Mouse (Mus musculus) left cerebral cortex, postnatal 10 days (tissue): Measurements from ENCODE around the gene Fsip1. TPM values are rescaled to one million over a fixed set of nuclear protein-coding genes. Genes with fewer than 3 reads are reported as not detected.
A peak's percentile ranks its signal among the peaks of the same experiment; 100 is the strongest.

Experiments used
- DNase-seq, 2 experiments: peaks; one replicate each; pipeline ENCODE4 v3.0.0; 2021 to 2022; ENCODE audit warnings: low spot score in 2 of 2, mixed read lengths in 1 of 2; ENCODE audit errors: extremely low spot score in 1 of 2
- intact Hi-C: fragments of 180-260 bp; cut with DNase I; formaldehyde crosslinking; loops from one replicate; pipeline ENCODE4 v1.15.1; 2025
- total RNA-seq, 2 experiments: library from RNA; stranded (reverse); gene quantifications; 2 replicates each; pipeline ENCODE4 v1.2.3; 2021

Fsip1 gene
- total RNA-seq, 2 experiments from 2014 or later, result 1.4 to 2.0 TPM

DNA sequence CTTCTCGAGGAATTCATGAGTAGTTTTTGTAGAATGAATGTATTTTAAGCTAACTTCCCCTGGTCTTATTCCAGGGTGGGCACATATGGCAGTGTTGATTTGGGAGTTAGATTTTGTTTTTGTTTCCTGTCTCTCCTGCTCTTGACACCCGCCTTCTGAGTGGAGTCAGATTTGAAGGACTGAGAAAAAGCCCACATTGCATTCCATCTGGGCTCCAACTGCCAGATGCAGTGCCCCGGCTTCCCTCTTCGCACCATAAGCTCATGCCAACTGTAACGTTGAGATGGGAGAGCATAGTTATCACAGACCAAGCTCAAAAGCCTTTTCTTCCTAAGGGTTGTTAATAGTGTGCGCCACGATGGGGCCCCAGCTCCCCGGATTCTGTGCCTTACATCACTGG is 5.9 kb upstream of the Fsip1 start:
- peak; percentile 34 to 74 for DNase-seq
- intact Hi-C loops, result loop anchor here (10.0 kb wide), 5 partner anchors 112 to 622 kb away; partner anchors contain the start of gene Gpr176

DNA sequence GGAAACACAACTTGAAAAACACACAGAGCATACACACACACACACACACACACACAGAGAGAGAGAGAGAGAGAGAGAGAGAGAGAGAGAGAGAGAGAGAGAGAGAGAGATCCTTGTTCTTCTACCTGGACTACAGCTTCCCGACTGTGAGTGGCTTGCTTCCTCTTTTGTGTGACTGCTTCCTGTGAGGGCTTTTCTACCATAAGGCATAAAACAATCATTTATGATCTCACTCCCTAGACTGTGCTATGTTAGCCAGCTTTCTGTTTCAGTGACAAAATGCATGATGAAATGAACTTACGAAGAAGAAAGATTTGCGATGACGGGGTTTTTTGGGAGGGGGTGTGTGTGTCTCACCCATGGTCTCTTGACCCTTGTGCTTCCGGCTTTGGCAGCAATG is 3.0 kb upstream of the Fsip1 start:
- intact Hi-C loops, result loop anchor here (10.0 kb wide), 5 partner anchors 115 to 625 kb away; partner anchors contain the start of gene Gpr176
- no peak for DNase-seq

DNA sequence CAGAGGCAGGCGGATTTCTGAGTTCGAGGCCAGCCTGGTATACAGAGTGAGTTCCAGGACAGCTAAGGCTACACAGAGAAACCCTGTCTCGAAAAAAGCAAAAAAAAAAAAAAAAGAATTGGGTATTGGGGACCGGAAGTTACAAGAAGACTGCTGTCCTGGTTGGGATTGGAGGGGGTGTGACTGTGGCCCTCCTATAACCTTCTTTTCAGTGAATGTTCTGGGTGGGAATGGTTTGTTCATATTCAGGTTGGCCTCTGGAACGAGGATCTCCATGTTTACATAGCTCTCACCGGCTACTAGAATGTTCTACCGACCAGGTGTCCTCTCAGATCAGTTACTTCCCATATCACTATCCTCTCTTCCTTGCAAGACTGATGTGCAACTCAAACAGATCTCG is 328 bp upstream of the Fsip1 start:
- no peak for DNase-seq

DNA sequence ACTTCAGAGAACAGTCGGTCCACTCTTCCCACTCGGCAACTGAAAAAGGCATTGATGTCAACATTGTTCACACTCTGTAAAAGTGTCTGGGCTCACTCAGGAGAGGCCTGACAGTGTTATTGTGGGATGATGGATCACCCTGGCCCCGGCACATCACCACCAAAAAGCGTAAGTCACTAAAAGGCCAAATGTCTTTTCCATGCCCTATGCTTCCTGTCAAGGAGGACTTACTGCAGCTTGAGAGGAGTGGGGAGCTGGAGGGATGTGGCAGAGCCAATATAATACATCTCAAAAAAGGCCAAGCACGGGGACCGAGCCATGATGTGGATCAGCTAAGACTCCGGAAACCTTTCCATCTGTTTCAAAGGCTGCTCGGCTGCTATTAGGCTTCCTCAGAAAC is 2.2 kb downstream of the Fsip1 start:
- no peak for DNase-seq
- intact Hi-C loops, result no loop called here

More for the DNA sequence above, 328 bp upstream of the Fsip1 start:
- intact Hi-C loops, result no loop called here

DNA sequence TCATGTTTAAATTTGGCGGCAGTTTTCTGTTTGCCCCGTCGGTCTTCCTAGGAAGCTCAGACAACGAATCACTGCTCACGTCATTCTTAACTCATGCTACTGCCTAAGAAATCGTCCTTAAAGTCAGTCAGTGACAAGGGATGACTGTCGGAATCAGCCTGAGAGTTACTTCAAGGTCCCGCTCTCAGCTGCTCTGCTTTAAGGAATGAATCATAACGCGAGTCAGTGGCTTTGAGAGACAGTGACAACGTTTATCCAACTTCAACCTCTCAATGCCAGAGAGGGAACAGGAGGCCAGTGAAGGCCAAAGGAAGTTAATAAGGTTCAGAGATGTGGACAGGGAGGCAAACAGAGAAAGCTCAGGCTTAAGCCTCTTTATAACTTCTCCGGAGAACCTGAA is 7.8 kb downstream of the Fsip1 start:
- intact Hi-C loops, result no loop called here
- no peak for DNase-seq

DNA sequence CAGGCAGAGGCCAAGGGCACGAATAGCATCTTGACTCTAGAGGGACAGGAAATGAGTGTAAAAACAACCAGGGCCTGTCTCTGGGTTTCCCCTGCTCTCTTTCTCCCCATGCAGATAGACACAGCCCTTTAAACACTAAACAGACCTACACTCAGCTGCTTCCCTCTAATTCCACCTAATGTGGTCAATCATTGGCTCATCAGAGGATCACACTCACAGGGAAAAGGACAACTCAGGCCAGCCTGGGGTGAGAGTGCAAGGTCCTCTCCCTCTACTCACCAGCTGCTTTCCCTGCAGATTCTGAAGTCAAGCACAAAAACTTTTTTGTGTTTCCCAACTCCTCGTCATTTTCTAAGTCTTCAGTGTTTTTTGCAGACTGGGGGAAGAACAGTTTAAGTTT is 8.8 kb downstream of the Fsip1 start:
- intact Hi-C loops, result no loop called here
- DNase-seq, result no peak

DNA sequence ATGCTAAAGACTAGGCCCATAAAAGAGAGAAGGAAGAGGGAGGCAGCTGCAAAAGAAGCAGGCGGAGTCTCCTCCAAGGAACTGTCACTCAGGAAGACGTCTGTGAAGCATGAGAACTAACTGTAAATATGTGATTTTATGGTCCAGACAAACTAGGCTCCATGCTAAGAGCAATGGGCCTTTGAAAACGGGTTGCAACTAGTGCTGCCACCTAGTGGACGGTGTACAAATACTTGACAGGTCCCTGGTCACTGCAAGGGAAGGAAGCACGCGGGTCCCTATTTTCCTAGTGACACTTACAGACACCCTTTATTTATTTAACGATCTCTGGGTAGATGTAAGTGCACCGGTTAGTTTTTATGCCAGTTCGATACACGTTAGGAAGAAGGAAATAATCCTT is 10.9 kb downstream of the Fsip1 start:
- intact Hi-C loops, result loop anchor here (2.0 kb wide), 1 partner anchor 791 kb away; no protein-coding TSS in a partner anchor
- peak; percentile 46 to 75 for DNase-seq

DNA sequence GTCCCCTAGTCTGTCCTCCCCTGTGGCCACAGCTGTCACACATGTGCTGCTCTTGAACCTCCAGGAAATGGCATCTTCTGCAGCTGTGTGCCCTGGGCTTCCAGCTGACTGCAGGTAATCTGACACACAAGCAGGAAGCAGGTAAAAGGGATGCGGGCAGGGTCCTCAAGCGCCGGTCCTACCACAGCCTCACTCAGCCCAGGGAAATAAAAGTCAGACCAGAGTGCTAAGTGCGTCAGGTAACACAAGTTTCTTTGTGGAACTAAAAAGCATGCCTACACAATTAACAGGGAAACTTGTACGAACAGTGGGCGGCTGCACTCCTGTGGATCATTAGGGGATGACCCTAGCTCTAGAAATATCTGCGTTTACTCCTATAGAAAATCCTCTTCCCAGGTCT is 20.6 kb downstream of the Fsip1 start:
- DNase-seq, result no peak
- intact Hi-C loops, result loop anchor here (5.0 kb wide), 1 partner anchor 124 kb away; the partner anchor contains the start of gene Thbs1

DNA sequence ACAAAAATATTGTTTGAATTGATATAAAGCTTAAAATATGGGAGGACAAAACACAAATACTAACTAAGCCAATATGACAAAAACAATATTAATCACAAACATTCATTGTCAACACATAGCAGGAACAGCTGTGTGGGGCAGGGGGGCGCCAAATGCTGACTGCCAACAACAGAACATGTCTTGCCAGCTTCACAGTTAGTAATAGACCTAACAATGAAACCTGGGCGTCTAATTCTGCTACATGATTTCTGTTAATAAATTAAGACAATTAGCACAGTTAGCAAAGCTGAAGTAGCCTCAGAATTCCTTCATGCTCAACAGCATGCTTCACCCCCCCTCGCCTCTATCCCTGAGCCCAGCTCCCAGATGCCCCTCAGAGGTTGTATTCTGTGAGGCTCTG is 21.2 kb downstream of the Fsip1 start:
- intact Hi-C loops, result loop anchor here (5.0 kb wide), 1 partner anchor 123 kb away; the partner anchor contains the start of gene Thbs1
- no peak for DNase-seq

DNA sequence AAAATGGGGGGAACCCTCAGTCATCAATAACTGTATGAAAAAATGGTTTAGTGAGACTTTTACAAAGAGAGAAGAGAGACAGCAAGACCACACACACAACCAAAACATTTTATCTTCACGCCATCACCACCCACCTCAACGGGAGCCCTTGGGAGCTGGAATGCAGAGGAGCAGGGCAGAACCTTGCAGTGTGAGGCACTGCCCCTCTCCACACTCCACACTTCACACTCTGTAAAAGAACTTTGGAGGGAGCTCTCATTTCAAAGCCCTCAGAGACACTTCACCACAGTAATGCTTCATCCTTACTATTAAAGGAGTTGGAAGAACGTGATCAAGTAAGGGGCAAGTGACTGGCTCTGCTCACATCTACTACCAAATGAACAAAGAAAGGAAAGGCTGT is 26.2 kb downstream of the Fsip1 start:
- no peak for DNase-seq
- intact Hi-C loops, result no loop called here

DNA sequence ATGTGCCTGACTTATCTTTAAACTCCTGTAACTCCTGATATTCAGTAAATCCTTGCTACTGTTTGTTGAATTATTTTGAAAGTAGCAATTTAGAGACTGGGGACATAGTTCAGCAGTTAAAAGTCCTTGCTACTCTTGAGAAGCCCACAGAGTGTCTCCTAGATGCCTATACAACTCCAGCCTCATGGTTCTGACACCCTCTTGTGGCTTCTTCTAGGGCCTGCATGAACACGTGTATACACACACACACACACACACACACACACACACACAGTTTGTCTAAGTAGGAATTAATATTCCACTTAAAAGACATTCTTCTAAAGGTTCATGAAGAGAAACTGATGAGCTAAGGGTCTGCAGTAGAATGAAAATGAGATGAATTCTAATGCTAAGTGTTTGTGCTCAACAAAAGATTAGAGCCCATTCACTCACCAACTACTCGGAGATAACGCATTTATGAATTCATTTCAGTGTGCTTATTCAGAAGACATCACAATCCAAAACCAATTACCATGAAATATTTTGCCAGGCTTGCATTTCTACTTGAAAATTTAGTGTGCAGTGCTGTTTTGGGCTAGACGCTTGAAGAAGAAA is 28.2 kb downstream of the Fsip1 start:
- DNase-seq, result no peak
- intact Hi-C loops, result no loop called here

DNA sequence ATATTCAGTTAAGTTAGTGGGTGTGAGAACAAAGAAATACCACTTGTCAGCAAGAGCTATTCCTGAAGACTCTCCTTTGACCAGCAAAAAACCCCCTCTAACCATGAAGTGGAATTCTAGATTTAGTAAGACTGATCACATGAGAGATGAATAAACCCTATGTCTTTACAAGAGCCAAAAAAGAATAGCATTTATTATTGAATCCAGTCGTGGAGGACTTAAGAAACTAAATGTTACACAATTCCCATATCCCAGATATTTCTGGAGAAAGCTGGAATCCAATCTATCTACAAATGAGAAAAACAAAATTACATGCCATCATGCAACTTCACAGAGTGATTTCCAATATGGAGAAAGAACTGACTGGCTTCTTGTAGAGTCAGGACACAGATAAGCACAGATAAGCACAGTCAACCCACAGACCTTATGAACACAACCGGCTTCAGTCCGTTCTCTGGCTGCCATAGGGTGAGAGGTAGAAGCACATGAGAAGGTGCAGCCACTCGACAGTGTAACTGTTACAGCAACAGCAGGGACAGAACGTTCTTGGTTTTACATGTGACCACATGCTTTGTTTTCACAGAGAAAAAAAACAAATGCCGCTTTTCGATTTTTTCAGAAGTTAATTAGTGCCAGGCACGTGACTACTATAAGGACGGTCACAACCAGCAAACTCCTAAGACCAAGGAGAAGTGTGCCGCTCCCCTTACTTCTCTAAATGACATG is 31.3 kb downstream of the Fsip1 start:
- intact Hi-C loops, result no loop called here

DNA sequence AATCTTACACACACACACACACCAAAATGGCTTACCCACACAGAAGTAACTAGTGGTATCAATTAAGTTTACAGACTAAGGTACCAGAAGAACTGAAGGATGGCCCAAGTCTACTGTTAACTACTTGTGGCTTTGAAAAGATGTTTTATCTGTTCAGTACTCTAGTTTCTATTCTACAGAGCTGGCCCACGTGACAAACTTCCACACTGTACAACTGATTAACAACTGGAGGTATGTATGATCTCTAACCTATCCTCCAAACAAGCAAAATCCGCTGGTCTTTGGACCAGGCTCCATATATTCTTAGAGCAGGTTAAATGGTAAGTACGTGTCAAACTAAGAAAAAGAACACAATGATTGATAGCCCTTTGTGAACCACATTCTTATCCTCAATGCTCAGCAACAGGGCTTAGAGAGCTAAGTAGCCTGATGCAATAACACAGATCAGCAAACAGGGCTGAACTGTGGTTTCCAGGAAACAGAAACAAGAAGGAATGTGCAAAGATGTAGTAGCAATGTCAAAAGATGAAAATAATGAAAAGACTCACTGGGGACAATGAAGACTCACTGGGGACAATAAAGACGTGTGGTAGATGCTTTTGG is 38.7 kb downstream of the Fsip1 start:
- intact Hi-C loops, result no loop called here
- DNase-seq, result no peak

More for the DNA sequence above, 31.3 kb downstream of the Fsip1 start:
- no peak for DNase-seq

DNA sequence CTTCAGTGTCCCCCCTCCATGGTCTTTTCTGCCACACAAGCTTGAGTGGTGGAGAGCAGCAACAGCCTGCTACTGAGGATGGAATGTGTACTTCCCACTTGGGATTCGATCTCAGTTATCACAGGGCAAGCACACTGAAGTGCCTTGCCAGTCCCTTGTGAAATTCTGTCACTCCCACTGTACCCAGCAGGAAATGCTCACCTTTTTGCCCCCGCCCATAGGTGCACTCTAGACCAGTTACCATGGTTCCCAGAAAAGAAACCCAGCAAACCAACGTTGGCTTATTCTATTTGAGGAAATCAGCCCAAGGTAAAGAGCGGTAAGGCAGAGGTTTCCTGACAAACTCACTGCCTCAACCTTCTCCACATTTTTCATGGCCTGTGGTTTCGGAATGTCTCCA is 47.1 kb downstream of the Fsip1 start:
- intact Hi-C loops, result no loop called here

DNA sequence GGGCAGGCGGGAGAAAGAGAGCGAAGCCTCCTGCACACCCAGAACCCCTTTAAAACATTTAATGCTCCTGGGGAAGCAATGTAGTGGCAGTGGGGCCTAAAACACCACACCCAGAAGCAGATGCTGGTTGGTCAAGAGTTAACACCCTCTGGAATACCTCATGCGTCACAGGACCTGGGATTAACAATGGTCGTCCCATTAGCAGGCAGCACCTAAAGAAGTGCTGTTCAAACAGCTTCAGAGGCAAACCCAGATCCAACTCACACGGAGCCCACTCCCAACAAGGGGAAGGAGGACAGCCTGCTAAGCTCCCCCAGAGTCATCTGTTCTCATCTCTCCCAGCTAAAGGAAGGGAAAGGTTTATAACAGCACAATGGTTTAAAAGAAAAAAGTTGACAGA is 48.1 kb downstream of the Fsip1 start:
- intact Hi-C loops, result no loop called here
- DNase-seq, result no peak

More for the DNA sequence above, 47.1 kb downstream of the Fsip1 start:
- no peak for DNase-seq

DNA sequence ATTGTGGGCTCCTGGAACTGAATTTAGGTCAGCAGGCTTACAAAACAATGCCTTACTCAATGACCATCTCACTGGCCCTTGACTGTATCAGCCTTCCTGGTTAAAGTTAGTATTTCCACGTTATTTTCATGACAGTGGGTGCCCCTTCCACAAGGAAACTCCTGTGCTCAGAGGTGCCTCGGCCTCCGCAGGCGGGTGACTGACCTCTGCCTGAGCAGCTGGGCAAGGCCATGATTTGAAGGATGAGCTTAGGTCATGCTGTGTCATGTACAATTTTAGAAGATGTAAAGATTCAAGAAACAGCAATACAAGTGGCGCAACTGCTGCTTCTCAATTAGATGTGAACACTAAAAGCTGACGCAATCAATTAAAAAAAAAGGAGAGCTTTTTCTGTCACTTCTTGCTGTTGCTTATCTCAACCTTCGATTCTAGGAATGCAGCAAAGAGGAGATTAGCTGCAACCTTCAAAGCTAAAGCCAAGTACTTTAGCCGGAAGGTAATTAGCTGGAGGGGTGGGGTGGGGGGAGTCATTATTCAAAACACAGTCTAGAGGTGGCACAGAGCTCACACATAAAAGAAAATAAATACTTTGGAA is 50.7 kb downstream of the Fsip1 start:
- DNase-seq, result no peak
- intact Hi-C loops, result no loop called here

DNA sequence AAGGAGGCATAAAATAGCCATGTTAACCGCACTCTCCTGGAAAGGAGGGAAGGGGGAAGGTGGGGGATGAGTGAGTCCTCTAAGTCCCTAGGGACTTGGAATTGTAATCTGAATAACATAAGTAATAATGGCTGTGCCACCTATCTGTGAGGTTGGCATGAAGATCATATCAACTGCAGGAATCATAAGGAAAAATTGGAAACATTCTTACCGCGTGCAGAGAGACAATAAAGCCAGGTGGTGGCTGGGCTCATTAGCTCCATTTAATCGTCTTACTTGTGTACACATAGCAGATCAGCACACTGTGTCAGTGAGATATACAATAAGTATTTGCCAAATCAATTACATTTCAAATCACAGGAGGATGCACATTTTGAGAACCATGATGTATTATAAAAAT is 52.1 kb downstream of the Fsip1 start:
- intact Hi-C loops, result no loop called here

DNA sequence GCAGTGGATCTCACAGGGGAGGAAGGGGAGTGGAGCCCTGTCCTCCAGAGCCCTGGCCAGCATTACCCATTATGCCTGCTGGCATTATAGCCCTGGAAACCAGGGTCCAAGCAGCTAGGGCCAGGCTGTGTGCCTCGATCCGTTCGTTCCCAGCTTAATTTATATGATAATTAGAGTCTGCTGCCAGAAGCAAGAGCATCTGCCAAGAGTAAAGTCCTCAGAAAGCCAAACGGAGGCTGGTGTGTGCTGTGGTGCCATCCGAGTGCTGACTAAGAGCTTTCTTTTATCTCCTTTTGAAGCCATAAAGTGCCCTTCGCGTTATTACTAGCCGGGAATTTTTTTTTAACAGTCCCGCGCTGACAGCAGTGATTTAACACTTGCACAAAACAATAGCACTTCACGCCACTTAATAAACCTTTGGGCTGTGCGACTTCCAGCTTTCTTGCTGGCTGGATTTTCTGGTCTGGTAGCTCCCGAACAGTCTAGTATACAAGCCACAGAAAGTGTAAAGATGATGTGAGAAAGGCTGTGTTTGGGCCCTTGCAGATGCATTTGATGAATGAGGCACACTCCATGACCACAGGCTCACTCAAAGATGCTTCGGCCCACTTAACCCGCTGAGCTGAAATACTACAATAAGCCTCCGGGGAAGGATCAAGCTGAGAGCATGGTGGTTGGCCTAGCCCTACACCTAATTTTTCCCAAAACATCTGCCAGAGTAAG is 52.9 kb downstream of the Fsip1 start:
- DNase-seq, result peak; percentile 35 to 77
- intact Hi-C loops, result no loop called here

More for the DNA sequence above, 52.1 kb downstream of the Fsip1 start:
- no peak for DNase-seq

DNA sequence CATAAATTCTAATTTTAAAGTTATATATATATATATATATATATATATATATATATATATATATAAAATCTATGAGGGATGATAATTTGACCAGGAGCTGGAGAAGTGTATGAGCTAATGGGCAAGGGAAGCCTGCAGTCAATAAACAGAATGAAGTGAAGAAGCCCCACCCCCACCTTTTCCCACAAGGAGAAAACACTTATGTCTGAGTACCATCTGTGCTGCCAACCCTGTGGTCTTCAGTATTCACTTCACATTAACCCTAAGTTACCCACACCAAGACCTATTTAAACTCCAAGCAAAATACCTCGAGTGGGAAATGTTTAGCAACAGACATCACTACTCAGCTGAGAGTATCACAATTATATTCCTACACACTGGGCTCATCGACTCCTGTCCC is 53.8 kb downstream of the Fsip1 start:
- intact Hi-C loops, result no loop called here

More for the DNA sequence above, 53.8 kb downstream of the Fsip1 start:
- DNase-seq, result no peak
